ENCODE assay signal across 22 mouse cellular contexts in the genomic region with DNA sequence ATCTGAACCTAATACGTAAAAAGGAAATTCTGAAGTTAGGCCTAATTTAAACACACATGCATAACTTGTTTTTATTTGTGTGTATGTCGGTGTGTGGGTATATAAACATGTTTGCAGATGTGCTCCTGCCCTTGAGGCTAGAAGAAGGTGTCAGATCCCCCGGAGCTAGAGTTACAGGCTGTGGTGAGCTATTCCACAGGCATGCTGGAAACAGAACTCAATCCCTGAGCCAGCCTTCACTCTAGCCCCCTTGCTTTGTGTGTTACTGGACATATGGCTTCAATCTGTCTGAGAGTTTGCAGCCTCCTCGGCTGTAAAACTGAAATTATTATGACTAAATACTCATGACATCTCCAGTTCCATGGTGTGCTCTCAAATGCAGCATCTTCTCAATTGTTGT.
DNase-seq lines count a peak whose midpoint lies in the region; ATAC-seq and TF ChIP-seq lines count a peak whose summit lies in the region.
"Had no signal": no experiment of that assay in that cellular context is flagged by ENCODE, and none has a peak within 500 bp of the region (broad histone marks: within the 10 kb centered on the region; RNA-seq: fewer than 3 reads in every experiment).

No protein-coding gene starts in this region.

- H3K4me3 ChIP-seq in embryonic facial prominence, embryonic 15.5 days (replicated peaks) = no peak overlapping the region
- H3K4me3 ChIP-seq in myocyte = no peak overlapping the region
- H3K4me3 ChIP-seq: heart, embryonic 10.5 days; hindbrain, embryonic 13.5 days; intestine, embryonic 15.5 days; kidney, embryonic 15.5 days; stomach, embryonic 15.5 days had no signal

- H3K4me1 ChIP-seq in embryonic facial prominence, embryonic 15.5 days = peaks cover 32% of the 10 kb centered on the region
- H3K4me1 ChIP-seq: heart, embryonic 10.5 days; intestine, embryonic 15.5 days had no signal

- H3K9me3 ChIP-seq in embryonic facial prominence, embryonic 15.5 days (replicated peaks) = no peaks in the 10 kb centered on the region
- H3K9me3 ChIP-seq: hindbrain, embryonic 13.5 days; intestine, embryonic 15.5 days; stomach, embryonic 15.5 days had no signal

- 30% methylated on average over 4 of the region's 4 CpGs for WGBS in embryonic facial prominence, embryonic 15.5 days

- DNase-seq in embryo, embryonic 10.5 days (ENCODE audit: low spot score) = peak; percentile 25
- no peak for DNase-seq in embryo, embryonic 9.5 days (ENCODE audit: extremely low spot score)
- DNase-seq in layer of hippocampus, adult 18-20 months (ENCODE audit: low spot score in 2 of 2) = peak; percentile 20 to 52
- DNase-seq in layer of hippocampus, adult 11-12 months (ENCODE audit: low spot score) = no peak
- no peak for DNase-seq in adrenal gland, postnatal 4 days (ENCODE audit: low spot score in 2 of 2)
- no peak for DNase-seq in lung, postnatal 4 days
- DNase-seq: cerebellum, postnatal 14 days; forebrain, postnatal 0 days; gastrocnemius, postnatal 14 days; heart, postnatal 10 days; lung, embryonic 14.5 days; midbrain, embryonic 14.5 days; spleen, adult 18-20 months; thymus, adult 2 months had no signal

- no peak overlapping the region for H3K9ac ChIP-seq in embryonic facial prominence, embryonic 15.5 days
- H3K9ac ChIP-seq: forebrain, postnatal 0 days; hindbrain, embryonic 13.5 days; intestine, embryonic 15.5 days; kidney, embryonic 15.5 days; lung, embryonic 14.5 days; stomach, embryonic 15.5 days had no signal

- ATAC-seq in embryonic facial prominence, embryonic 15.5 days (ENCODE audit: insufficient number of reproducible peaks, low FRiP score, low TSS enrichment, low read depth) = peak; percentile 69
- ATAC-seq: forebrain, postnatal 0 days; intestine, embryonic 15.5 days had no signal

- TF ChIP-seq POLR2A in myocyte (IDR thresholded peaks at IDR 0.05; ENCODE audit: insufficient read length, low read depth) = no peak

- no peak overlapping the region for H3ac ChIP-seq in myocyte (ENCODE audit: control insufficient read depth, insufficient read length)

- H3K27ac ChIP-seq in embryonic facial prominence, embryonic 15.5 days (replicated peaks) = peak overlapping the region; percentile 74
- H3K27ac ChIP-seq: heart, embryonic 10.5 days; hindbrain, embryonic 13.5 days; intestine, embryonic 15.5 days; kidney, embryonic 15.5 days; macrophage; stomach, embryonic 15.5 days had no signal

- H3K79me2 ChIP-seq in myocyte (ENCODE audit: control insufficient read depth, insufficient read depth) = no peaks in the 10 kb centered on the region

- H3K36me3 ChIP-seq in embryonic facial prominence, embryonic 15.5 days = no peaks in the 10 kb centered on the region
- H3K36me3 ChIP-seq in myocyte (ENCODE audit: control insufficient read depth, insufficient read depth) = no peaks in the 10 kb centered on the region
- H3K36me3 ChIP-seq: heart, embryonic 10.5 days; hindbrain, embryonic 13.5 days; intestine, embryonic 15.5 days; kidney, embryonic 15.5 days; stomach, embryonic 15.5 days had no signal

- no peak overlapping the region for H3K4me2 ChIP-seq in embryonic facial prominence, embryonic 15.5 days (replicated peaks)
- H3K4me2 ChIP-seq in myocyte (ENCODE audit: low read depth) = peak overlapping the region; percentile 31
- H3K4me2 ChIP-seq: hindbrain, embryonic 13.5 days; intestine, embryonic 15.5 days; kidney, embryonic 15.5 days; lung, embryonic 14.5 days; stomach, embryonic 15.5 days had no signal

- no peaks in the 10 kb centered on the region for H3K27me3 ChIP-seq in embryonic facial prominence, embryonic 15.5 days
- H3K27me3 ChIP-seq in myocyte (ENCODE audit: control insufficient read depth, insufficient read depth, insufficient read length) = no peaks in the 10 kb centered on the region
- H3K27me3 ChIP-seq: hindbrain, embryonic 13.5 days; intestine, embryonic 15.5 days; kidney, embryonic 15.5 days; stomach, embryonic 15.5 days had no signal

TF ChIP-seq in myocyte, 11 proteins besides CTCF, POLR2A, EP300 and RAD21:
- TF ChIP-seq POLR2AphosphoS2 (IDR thresholded peaks at IDR 0.05; ENCODE audit: insufficient read length, low read depth) (no peak), TCF3 (IDR thresholded peaks at IDR 0.05; ENCODE audit: insufficient read length, low read depth) (no peak), MYOG (IDR thresholded peaks at IDR 0.05; ENCODE audit: control insufficient read depth in 1 of 3, insufficient read depth in 1 of 3, insufficient read length in 2 of 3, low read depth in 2 of 3) (no peak), REST (IDR thresholded peaks at IDR 0.05; ENCODE audit: insufficient read depth, insufficient read length) (no peak), TCF12 (IDR thresholded peaks at IDR 0.05; ENCODE audit: insufficient read depth, poor library complexity, severe bottlenecking) (no peak), USF1 (IDR thresholded peaks at IDR 0.05; ENCODE audit: low read depth) (no peak), MAX (IDR thresholded peaks at IDR 0.05; ENCODE audit: low read depth) (no peak)

Comparison
In these comparisons a context has a peak if more than half of its experiments do, and no peak if none do; other contexts are left out.
1. DNase-seq: peak in embryo, embryonic 10.5 days (single experiment) and layer of hippocampus, adult 18-20 months (2 of 2); none in embryo, embryonic 9.5 days (single experiment), layer of hippocampus, adult 11-12 months (single experiment), adrenal gland, postnatal 4 days (0 of 2) and lung, postnatal 4 days (0 of 2).